Mouse (Mus musculus): Measurements from ENCODE around the gene Incenp.
"Not testable (repeated sequence)": the region's sequence is repeated elsewhere in the genome, so short reads cannot be mapped to it uniquely, and the experiment has no call there.

Gene Incenp

DNA sequence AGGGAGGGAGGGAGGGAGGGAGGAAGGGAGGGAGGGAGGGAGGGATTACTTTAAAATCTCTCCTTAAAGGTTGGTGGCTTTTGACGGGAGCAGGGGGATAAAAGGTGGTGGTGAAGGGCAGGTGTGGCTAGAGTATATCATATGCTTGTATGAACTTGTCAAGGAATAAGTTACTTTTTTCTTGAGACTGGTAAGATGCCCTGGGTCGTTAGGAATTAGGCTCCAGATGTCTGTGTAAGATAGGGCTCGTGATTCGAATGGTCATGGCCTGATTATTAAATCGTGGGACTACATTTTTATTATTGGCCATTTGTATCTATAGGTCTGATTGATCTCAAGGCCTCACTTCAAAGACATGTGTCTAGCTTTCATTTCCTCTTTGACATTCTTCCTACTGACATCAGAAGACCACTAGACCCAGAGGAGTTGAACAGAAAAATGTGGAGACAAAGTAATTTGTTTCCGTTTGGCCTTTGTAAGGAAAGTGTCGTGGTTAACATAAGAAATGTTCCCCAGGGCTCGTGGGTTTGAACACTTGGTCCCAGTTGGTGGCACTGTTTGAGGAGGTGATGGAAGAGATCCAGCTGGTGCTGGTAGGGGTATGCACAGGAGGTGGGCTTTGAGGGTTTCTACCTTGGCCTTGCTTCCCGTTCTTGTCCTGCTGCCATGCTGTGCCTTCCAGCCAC lies 19.0 kb upstream of the Incenp start:
- DNase-seq (ENCODE audit: low spot score in 2 of 2), result no peak

DNA sequence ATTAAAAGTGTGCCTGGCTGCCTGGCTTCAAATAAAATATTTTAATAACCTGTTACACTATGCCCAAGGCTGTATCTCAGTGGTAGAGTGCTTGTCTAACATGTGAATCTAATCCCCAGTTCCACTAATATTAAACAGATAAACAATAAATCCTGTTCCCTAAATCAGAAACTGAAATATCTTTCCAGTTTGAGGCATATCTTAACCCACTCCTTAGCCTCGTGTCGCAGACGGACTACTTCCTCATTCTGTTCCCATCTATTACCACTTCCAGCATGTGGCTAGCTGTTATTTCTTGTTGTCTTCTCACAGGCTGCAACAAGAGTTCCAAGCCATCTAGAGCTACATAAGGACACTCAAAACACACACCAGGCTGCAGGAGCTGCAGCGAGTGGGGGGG lies 18.4 kb upstream of the Incenp start:
- DNase-seq (ENCODE audit: low spot score in 2 of 2), result no peak

DNA sequence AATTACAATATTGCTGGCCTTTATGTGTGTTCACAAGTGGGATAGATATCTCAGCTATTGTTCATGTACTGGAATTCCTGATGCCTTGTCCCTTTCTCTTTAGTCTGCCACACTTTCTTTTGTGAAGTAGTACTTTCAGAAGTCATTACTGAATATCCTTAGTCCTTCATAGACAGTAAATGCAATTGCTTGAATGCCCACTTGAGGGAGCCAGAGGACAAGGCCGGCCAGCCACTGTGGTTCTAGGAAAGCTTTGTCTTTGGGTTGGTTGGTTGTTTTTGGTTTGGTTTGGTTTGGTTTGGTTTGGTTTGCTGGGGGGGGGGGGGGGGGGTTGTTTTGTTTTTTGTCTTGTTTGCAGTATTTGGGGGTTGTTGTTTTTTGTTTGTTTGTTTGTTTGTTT lies 16.6 kb upstream of the Incenp start:
- DNase-seq (ENCODE audit: low spot score in 2 of 2), result peak; percentile 45 to 83

DNA sequence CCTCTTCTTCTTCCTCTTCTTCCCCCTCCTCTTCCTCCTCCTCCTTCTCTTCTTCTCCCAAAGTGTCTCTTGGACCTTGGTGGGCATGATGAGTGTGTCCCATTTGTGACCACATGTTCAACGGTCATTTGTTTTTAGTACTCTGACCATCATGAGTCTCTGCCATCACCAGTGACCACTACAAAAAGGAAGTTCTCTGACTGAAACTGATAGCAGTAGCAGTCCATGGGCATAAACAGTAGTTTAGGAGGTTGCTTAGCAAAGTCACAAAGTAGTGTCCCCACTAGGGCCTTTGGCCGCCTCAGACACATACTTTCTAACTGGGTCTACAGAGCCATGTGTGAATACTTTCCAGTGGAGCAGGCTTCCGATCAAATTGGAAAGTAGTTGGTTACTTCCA lies 15.0 kb upstream of the Incenp start:
- DNase-seq (ENCODE audit: low spot score in 2 of 2), result no peak

DNA sequence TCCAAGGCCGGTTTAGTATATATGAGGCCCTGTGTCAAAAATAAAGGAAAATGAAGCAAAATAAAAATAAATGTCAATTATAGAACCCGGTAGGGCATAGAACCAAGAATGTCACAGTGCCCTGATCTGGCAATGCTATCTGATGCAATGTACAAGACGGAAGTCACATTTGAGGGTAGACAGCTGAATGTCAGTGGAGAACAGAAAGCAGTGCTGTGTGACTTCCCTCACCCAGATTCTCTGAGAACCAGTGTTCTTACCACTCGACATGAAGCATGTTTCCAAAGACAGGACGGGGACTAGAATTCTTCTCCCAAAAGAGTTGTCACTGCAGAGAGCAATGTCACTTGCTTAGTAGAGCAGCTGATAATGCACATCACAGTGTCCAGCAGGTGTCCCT lies 14.4 kb upstream of the Incenp start:
- DNase-seq (ENCODE audit: low spot score in 2 of 2), result no peak

DNA sequence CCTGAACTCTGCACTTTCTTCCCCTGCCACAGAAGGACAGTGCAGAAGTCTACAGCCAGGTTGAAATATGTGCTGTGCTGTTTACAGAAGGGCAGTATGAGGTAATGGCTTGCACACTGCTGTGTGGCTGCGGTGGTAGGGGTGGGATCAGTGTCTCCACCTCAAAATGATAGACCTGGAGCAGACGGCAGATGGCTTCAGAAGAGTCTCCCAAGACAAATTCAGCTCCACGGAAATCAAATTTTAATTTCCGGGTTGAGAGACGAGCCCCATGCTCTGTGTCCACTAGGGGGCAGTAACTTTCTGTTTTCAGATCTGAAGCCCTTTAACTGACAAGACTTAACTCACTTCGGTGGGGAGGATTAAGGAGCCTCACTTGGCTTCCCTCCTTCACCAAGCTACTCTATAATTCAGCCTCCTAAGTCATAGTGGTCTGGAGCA lies 12.0 kb upstream of the Incenp start:
- DNase-seq (ENCODE audit: low spot score in 2 of 2), result no peak

DNA sequence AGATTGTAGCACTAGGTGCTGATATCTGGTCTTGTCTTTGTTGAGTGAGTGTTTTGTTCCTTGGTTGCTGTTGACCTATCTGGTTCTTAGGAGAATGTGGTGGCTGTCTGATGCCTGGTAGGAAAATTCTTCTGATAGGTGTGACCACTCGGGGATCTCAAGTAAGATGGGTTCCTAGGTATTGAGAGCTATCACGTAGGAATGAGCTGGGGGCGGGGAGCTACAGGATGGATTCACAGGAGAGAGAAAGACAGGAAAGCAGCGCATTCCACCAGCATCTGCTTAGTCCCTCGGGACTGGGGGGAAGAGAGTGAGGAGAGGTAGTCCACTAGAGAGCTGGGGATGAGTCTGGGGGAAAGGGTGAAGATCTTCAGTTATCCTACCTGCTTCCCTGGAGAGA lies 10.0 kb upstream of the Incenp start:
- no peak for DNase-seq (ENCODE audit: low spot score in 2 of 2)

DNA sequence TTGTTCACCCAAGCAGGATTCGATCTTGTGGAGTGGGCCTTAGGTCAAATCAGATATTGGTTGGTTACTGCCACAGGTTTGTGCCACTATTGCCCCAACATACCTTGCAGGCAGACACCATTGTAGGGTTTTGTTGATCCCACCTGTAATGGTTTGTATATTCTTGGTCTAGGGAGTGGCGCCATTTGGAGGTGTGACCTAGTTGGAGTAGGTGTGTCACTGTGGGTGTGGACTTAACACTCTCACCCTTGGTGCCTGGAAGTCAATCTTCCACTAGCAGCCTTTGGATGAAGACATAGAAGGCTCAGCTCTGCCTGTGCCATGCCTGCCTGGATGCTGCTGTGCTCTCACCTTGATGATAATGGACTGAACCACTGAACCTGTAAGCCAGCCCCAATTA lies 1.3 kb upstream of the Incenp start:
- not testable (repeated sequence) for DNase-seq (ENCODE audit: low spot score in 2 of 2)

DNA sequence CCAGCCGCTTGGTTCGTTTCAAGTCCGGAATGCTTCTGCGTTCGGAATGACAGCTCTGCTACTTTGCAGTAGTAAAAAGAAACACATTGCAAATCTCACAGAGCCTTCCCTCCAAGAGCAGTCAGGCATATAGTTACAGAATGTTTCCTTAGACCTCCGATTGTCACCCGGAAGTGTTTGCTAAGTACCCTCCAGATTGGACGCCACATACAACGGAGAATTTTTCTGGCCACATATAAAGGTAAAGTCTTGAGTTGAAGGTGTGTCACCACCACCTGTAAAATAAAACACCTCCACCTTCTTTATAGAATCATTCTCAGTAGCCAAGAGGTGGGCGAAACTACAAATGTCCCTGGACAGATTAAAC lies 412 bp upstream of the Incenp start:
- no peak for DNase-seq (ENCODE audit: low spot score in 2 of 2)

DNA sequence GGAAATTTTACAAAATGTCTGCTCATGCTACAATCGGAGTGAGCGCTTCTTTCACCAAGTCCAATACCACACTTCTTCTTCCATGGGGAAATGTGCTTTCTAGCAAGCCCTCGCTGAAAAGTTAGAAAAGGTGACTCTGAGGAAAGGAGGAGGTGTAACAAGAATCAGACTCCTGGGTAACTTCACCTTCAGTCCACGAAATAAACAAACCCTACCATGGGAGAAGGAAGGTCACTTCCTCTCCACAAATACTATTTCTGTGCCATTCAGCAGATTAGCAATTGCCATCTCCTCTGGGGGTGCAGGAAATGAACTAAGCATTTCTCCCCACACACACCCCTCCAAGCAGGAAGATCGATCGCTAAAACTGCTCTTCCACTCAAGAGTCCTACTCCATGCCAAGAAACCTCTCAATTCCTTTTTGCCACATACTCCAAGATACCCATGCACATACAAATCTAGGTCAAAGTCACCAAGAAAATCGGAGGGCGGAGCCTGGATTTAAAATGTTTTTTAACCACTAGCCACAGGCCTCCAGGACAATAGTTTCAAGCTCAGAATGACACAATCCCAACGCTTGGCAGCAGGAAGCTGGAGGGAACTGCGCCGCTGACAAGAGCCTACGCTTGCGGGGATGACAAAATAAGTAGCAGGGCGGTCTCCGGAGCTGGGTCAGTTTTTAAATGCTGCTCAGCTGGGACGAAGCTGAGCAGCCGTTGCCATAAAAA lies 848 bp downstream of the Incenp start:
- no peak for DNase-seq (ENCODE audit: low spot score in 2 of 2)

DNA sequence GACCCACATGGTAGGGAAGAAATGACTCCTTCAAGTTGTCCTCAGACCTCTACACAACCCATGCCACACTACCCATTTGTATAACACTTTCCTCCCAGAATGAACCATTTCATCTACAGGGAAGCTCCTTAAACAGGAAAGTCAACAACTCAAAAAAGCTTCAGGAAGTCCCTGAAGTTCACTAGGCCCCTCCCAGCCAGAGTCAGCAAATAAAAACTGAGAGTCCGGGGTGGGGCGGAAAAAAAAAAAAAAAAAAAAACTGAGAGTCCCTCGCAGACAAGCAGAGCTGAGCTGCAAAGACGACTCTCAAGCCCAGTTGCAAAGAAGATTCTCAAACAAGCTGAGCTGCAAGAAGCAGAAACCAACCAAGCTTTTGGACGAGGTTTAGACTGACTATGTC lies 3.3 kb downstream of the Incenp start:
- DNase-seq (ENCODE audit: low spot score in 2 of 2), result no peak

DNA sequence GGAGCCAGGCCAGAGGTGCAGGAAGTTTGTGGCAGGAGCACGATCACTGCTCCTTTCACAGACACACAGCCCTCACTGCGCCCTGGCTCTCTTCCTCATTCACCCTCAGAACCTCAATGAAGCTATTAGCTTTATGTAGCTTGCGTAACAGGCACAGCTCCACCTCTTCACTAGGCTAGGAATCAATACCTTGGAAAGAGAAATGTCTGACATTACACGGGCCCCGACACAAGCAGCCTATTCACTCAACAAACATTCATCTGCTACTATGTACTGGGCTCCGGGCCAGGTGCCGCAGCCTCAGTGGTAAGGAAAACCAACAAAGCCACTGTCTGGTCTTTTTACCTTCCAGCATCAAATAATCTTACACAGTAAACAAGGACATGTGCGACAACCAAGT lies 12.6 kb downstream of the Incenp start:
- DNase-seq (ENCODE audit: low spot score in 2 of 2), result peak in 1 of 2 experiments; percentile 26

DNA sequence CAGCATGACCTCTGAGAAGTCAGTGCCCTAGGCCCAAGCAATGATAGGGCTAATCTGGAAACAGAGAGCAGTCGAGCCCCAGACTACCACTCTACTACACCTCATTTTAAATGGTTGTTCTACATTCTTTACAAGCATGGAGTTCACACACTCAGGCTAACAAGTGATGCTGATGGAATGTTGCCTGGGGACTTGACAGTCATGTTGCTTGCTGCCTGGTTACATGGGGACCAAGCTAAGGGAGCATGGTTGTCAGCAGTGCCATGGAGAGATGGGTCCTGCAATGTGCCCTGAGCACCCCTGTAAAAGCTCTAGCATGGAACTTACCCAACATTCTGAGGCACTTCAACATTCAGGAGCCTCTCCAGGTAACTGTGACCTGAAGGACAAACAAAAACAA lies 13.0 kb downstream of the Incenp start:
- DNase-seq (ENCODE audit: low spot score in 2 of 2), result peak in 1 of 2 experiments; percentile 32

DNA sequence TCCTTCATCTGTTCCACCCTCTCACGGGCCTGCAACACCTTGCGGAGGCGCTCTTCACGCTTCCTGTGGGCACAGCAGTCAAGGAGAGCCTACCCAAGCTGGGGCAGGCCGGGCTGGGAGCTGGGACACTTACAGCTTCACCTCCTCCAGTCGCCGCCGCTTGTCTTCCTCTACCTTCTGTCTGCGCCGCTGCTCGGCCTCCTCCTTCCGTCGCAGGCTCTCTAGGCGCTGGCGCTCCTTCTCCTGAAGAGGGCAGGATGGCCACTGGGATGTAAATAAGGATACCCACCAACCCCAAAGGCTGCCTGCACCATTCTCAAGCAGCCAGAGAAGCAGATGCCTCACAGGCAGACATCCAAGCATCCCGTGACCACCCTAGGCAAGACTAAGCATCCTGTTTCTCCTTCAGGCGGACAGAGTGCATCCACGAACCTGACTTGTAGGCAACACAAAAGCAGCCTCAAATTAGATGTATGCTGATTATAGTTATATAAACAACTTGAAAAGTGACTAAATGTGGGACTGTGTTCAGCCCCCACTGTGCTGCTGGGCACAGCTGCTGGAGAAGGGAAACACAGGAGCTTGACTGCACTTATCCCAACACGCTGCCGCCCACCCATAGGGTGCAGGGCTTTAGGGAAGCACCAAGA lies 21.0 kb downstream of the Incenp start:
- DNase-seq (ENCODE audit: low spot score in 2 of 2), result no peak

DNA sequence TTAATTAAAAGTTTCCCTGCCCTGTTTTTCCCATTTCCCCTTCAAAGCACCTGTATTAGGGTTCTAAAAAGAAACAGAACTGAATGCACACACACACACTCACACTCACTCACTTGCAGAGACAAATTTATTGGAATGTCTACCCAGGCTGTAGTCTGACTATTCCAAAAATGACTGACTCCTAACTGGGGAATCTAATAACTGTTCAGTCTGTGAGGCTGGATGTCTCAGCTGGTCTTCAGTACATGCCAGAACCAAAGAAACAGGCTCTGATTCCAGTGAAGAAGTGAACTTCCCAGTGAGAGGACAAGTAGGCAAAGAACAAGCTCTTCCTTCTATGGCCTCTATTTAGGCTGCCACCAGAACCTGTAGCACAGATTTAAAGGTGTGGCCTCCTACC lies 33.9 kb downstream of the Incenp start:
- DNase-seq (ENCODE audit: low spot score in 2 of 2), result no peak

DNA sequence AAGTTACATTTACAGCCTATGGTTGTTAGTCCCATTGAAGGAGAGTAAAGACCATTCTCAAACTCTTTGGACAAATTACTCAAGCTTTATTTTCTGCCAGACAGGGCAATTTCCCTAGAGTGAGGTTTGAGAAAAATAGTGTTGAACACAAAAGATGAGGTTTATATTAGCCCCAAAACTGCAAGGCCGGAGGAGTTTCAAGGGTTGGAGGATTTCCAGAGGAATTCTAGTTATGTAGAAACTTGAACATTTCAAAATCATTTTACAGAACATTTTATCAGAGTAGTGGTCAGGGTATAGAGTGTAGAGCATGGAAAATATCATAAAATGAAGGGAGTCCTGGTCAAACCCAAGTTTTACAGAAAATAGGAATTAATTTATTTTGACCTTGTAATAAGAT lies 34.5 kb downstream of the Incenp start:
- no peak for DNase-seq (ENCODE audit: low spot score in 2 of 2)

DNA sequence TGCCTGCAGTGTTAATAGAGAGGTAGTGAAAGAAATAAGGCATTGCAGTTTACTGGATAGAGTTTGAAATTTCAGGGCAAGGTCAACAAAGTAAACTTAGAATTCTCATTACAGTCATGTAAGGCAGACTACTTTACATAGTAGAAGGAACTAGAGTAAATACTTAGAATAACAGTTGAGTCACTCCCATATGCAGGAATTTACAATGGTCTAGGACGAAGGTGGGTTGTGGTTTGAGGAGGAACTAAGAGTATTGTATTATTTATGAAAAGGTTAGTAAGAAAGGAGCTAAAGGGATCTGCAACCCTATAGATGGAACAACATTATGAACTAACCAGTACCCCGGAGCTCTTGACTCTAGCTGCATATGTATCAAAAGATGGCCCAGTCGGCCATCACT lies 38.5 kb downstream of the Incenp start:
- not testable (repeated sequence) for DNase-seq (ENCODE audit: low spot score in 2 of 2)

DNA sequence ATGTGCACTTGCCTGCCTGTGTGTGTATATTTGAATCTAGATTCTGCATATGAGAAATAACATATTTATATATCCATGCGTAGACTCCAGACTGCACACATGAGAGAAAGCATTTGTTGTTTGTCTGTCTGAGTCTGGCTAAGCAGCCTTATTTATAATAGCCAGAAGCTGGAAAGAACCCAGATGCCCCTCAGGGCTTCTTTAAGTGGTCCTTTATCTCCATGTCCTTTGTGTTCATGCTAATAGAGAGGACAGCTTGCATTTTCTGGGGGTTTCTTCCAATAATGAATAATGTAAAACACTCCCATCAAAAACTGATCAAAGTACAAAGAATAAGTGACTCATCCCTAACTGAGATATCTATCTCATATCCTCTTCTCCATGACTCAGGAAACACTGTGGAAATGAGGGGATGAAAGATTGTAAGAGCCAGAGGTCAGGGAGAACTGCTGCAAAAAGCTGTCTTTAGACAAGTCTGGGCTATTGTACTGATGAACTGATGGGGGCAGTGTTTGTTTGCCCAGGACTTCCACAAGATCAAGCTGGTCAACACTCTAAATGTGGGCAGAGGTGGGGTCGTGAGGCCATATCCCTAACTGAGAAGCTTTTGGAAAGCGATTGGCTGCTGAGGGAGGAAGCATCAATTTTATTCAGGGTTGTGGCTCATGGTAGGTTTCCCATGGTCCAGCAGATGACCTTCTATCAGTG lies 49.8 kb downstream of the Incenp start:
- DNase-seq (ENCODE audit: low spot score in 2 of 2), result not testable (repeated sequence)

DNA sequence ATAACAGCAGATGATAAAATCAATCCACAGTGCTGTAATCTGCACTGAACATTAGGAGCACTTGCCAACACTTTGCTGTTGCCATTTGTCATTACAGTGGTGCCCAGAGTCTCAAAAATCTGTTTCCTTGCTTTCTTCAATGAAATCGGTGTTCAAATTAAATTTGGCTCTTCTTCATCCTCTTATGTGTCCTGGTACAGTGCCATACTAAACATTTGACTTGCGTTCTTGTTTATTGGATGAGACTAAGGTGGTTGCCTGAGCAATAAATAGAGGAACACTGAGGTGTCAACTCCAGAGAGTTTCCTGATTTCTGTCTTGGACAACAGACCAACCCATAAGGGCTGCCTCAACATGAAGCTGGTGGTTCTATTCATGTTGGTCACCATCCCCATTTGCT lies 52.1 kb downstream of the Incenp start, which contains the start of gene Scgb2a2:
Gene Scgb2a2 (plus strand): TSS at position 301 of the 400 bp plus-strand sequence.
- DNase-seq (ENCODE audit: low spot score in 2 of 2), result no peak

DNA sequence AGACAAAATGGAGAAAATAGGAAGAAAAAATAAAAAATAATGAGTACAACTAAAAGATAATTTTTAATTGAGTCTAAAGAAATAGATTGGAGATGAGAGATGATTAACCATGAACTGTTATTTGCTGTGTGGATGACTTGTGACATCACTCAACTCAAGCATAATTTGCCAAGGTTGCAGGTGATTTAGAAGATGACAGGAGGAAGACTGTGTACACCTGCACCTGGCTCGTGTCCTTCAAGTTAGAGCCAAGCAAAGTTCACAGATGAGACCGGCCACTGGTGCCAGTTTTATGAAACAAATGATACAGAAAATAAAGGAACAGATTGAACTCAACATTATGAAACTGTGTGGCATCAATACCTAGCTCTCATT lies 62.0 kb downstream of the Incenp start:
- DNase-seq (ENCODE audit: low spot score in 2 of 2), result no peak

DNA sequence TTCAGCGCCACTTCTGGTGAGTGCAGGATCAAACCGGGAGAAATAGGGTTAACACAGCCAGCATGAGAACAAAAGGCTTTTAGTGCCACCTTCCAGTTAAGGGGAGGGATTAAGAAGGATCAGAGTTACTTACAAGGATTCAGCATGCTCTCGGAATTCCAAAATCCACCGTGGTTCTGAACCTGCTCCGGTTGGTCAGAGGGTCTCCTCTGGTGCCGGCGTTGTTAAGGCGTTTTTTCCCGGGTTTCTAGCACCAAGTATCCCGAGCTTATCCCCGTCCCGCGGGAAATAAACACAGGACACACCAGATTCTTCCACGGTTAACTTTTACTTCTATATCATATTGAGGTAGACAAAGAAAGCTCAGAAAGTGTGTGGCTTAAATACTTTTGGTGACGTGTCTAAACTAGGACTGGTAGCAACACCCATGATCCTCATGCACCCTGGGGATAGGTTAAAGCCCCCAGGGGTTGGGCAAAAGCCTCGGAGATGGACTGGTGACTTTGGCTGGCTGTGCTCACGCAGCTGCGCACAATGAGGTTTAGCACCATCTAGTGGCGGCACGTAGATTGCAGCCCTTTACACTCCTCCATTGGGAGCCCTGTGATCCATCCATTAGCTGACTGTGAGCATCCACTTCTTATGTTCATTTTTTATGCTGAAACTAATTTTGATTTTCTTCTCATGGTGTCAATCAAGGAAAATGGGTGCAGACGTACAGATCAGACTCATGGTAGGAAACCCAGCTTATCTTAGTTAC lies 62.6 kb downstream of the Incenp start:
- DNase-seq (ENCODE audit: low spot score in 2 of 2), result peak in 1 of 2 experiments; percentile 24

All from urinary bladder, postnatal 4 days (tissue).